Mouse (Mus musculus): ENCODE results near the gene Alg6. TPM values are rescaled to one million over a fixed set of nuclear protein-coding genes. Genes with fewer than 3 reads are reported as not detected.

Alg6 gene
- polyA plus RNA-seq, 1 experiment from 2014 or later, result 13.9 TPM

DNA sequence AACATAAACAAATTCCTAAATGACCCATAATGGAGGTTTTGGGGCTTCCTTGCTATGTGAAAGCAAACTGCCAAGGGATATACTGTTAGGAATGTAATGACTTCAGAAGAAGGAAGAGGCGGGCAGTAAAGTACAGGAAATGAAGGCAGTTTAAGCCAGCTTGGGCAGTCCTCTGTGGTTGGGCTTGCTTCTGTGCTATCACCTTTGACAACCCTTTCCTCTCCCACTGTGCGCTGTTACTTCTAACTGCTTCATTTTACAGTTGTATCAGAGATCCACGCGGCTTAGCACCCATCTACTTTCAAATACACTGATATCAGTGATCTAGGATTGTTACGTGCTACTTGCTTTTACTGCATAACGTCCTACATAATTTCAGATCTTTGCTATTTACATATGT is 76.9 kb downstream of the Alg6 start:
- no peaks in the 10 kb centered on the region for H3K4me1 ChIP-seq (replicated peaks; ENCODE audit: control insufficient read depth, insufficient read depth, low read length)
- peak; percentile 1 for DNase-seq (ENCODE audit: low spot score)
- no peaks in the 10 kb centered on the region for H3K9me3 ChIP-seq (ENCODE audit: control insufficient read depth, low read length)
- no peak for ATAC-seq (ENCODE audit: low FRiP score)
- H3K9ac ChIP-seq (ENCODE audit: low read depth, low read length), result no peak overlapping the region
- 96% methylated on average over 6 of the region's 6 CpGs for WGBS
- no peak overlapping the region for H3K4me2 ChIP-seq (replicated peaks; ENCODE audit: low read depth, low read length)
- no peak overlapping the region for H3K27ac ChIP-seq (ENCODE audit: low read depth, low read length)
- no peak overlapping the region for H3K4me3 ChIP-seq (ENCODE audit: low read depth, low read length)
- H3K27me3 ChIP-seq (ENCODE audit: control insufficient read depth, insufficient read depth, low read length), result no peaks in the 10 kb centered on the region
- no peaks in the 10 kb centered on the region for H3K36me3 ChIP-seq (ENCODE audit: control insufficient read depth, insufficient read depth, low read length)

Other genes with a start within 250 kb of the Alg6 start
- gene Foxd3, start 59.4 kb upstream of the Alg6 start, polyA plus RNA-seq (2014; fragmentation: Nextera tagmentation; extraction: Ambion mirVana), result 2.2 and 2.5 TPM in 2 replicates
- gene Efcab7, start 113.5 kb downstream of the Alg6 start, polyA plus RNA-seq (2014; fragmentation: Nextera tagmentation; extraction: Ambion mirVana), result 29.1 and 32.0 TPM in 2 replicates
- 47.5 and 48.9 TPM in 2 replicates for gene Pgm1, start 213.8 kb downstream of the Alg6 start, polyA plus RNA-seq (2014; fragmentation: Nextera tagmentation; extraction: Ambion mirVana)
- 45.8 and 48.1 TPM in 2 replicates for gene Itgb3bp, start 214.1 kb downstream of the Alg6 start, polyA plus RNA-seq (2014; fragmentation: Nextera tagmentation; extraction: Ambion mirVana)

Measured in hindbrain, embryonic 11.5 days (tissue).